Mouse (Mus musculus) brain, embryonic 14.5 days (tissue): ENCODE measurements around the gene Thra. TPM values are rescaled to one million over a fixed set of nuclear protein-coding genes. Genes with fewer than 3 reads are reported as not detected.

Source experiments
- DNase-seq: peaks from one replicate; pipeline ENCODE4 v3.0.0-alpha.2; 2011; ENCODE audit warnings: low read depth
- CTCF ChIP-seq: fragments of 200-500 bp; IDR thresholded peaks from 2 replicates; pipeline ENCODE4 v1.5.1; 2012; ENCODE audit warnings: inconsistent platforms, mild to moderate bottlenecking, moderate library complexity, borderline replicate concordance; ENCODE audit not compliant: insufficient read depth, insufficient read length; ENCODE audit errors: extremely low read depth
- POLR2A ChIP-seq: fragments of 200-500 bp; IDR thresholded peaks from 2 replicates; pipeline ENCODE4 v1.6.1; 2012; ENCODE audit warnings: mild to moderate bottlenecking, inconsistent platforms, borderline replicate concordance; ENCODE audit not compliant: poor library complexity, insufficient read depth, insufficient read length, severe bottlenecking; ENCODE audit errors: extremely low read depth
- polyA plus RNA-seq: library from polyadenylated mRNA; depleted of rRNA; stranded (reverse); fragments of >200 nt; gene quantifications from 2 replicates; pipeline ENCODE4 v1.2.3, GENCODE M21; 2012

Gene Thra
- polyA plus RNA-seq, 1 experiment = 600 TPM

DNA sequence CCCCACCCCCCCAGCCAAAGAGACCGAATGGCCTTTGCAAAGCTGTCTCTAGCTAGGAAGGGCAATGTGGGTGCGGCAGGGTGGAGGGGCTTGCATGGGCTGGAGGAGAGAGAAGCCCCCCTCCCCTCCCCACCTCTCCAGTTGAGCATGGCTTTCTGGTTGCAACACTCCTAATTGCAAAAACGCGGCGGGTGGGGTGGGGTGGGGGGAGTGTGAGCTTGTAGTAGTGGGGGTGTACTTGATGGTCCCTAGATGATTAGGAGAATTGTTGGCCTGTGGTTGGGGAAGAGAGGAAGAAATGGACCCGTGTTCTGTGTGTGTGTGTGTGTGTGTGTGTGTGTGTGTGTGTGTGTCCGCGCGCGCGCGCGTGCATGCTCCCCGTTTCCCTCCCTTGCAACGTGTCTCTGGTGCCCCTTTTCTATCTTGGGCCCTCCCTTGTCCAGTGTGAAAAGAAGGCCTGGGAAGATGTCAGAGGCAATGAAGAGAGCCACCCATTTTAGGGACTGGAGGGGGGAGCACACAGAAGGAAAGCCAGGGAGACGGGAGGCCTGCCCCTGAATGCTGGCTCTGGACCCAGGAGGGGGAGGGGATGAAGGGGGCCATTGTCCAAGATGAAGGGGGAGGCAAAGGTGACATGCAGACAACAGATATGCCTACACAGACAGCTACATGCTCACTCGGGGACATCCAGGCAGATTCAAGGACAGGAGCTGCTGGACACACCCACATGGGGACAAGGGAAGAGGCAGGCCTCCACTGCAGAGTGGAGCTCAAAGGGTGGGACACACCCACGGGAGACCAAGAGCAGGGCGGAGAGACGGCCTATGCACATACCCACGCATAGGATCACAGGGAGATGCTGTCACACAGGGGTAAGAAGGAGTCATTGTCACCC lies 2.2 kb downstream of the Thra start:
- no peak for TF ChIP-seq POLR2A
- TF ChIP-seq CTCF = no peak
- DNase-seq = peak; percentile 85

DNA sequence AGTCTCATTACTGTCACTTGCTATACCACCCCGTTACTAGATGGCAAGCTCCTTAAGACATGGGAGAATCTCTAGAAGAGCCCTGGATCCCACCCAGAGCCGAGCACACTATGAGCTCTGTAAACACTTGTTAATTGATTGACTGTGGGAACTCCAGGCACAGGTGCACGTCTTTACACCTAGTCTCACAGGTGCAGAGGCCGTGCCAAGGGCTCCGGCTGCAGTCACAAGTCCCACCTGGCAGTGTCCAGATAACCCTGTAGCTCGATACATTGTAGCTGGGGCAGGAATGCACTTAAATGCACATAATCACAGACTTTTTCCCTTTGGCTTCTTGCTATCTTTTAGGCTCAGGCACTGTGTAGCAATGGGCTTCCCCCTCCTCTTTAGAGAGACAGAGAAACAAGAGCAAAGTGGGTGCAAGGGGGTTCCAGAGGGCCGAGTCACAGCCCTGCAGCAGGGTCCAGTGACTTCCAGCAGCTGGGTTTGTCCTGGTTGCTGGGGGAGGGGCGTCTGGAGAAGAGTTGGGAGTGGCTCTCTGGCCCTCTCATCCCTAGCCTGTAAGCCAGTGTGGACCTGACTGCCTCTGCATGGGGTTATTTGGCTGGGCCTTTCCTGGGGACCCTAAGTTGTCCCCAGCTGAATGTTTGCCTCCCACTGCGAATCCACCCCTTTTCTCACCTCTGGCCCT lies 3.4 kb downstream of the Thra start:
- TF ChIP-seq CTCF (no peak), POLR2A (no peak)
- peak; percentile 86 for DNase-seq

DNA sequence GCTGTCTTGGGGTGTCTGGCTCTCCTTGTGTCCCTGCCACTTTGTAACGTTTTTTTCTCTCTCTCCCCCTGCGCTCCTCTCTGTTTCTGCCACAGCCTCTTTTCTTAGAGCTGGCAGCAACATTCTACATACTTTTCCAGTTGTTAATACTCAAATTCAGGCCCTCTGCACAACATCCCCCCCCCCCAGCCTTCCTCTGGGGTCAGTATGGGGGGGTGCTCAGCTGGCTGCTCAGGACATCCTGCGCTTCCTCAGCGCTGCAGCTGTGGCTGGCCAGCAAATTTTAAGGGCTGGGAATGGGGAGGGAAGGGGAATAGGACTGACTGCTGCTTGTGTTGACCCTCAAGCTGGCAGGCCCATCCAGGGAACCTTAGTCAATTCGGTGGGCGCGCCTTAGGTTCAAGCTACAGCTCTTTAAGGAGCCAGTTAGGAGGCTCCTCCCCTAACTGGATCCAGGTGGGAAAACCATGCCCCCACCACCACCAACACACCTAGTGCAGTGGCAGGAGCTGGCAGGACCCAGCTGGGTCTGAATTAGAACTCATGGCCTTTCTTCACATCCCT lies 4.1 kb downstream of the Thra start:
- TF ChIP-seq CTCF (no peak), POLR2A (no peak)
- no peak for DNase-seq

DNA sequence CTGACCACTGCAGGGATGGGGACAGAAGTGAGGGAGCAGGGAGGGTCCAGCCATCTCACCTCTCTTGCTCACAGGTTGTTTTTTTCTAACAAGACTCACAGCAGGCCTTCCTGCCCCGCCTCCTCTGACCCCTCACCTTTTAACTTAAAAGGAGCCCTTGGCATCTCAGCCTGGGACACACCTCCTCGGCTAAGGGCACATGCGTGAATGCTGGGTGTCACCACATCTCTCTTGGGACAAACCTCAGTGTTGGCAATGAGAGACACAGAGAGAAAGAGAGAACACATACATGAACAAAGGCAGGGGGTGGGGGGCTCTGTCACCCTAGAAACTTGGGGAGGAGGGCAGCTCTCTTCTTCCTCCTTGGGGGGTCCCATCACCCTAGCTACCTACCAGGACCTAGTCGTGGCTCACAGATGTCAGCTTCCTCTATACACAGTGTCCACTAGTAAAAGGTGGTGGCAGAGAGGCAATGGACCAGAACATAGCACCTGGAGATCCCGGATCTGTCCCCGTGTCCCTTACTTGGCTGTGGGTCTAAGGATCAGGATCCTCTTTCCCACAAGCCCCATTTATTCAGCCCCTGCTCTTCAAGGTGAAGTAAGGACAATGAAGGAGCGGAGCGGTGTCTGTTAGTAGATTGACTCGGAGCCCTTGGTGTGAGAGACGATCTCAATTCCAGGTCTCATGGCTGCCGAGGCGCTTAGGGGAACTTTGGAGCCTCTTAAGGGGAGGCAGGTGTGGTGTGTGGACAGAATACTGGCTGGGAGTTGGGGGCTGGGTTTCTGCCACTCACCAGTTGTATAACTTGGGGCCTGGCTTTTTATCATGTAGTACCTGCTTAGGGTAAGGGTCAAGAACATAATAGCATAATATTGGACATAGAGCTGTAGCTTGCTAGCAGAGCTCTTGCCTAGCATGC lies 5.8 kb downstream of the Thra start:
- TF ChIP-seq CTCF = no peak
- TF ChIP-seq POLR2A = no peak
- DNase-seq = no peak

DNA sequence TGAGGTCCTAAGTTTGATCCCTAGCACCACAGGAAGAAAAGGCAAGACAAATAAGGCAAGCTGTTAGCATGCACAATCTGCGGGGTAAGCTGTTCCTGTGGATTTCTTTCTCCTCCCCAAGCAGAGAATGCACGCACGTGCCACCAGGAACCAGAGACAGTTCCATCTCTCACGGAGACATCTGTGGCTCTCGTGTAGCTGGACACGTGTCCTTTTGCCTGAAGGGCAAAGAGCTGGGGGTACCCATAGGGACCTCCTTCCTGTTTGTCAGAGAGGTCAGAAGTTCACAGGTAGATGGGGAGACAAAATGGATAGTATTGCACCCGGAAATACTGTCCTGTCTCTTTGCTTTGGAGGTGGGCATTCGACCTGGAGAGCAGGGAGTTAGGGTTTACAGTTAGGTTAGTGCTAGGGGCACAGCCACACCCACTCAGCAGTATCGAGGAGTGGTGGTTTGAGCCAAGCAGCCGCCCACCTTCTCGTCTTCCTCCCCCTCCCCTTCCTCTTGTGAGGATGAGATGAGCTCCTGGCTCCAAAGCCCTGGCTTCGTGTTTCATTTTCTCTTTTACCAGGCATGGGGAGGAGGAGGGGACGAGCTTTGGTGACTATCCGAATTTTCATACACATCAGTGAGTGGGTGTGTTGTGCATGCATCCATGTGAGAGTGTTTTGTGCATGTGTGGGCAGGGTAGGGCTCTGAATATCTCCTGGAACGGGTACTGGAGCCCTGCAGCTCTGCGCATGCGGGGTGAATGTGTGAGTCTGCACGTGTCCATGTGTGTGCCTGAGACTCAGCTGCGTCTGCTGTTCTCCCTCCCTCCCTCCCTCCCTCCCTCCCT lies 6.6 kb downstream of the Thra start:
- TF ChIP-seq CTCF (no peak), POLR2A (no peak)
- peak; percentile 97 for DNase-seq

DNA sequence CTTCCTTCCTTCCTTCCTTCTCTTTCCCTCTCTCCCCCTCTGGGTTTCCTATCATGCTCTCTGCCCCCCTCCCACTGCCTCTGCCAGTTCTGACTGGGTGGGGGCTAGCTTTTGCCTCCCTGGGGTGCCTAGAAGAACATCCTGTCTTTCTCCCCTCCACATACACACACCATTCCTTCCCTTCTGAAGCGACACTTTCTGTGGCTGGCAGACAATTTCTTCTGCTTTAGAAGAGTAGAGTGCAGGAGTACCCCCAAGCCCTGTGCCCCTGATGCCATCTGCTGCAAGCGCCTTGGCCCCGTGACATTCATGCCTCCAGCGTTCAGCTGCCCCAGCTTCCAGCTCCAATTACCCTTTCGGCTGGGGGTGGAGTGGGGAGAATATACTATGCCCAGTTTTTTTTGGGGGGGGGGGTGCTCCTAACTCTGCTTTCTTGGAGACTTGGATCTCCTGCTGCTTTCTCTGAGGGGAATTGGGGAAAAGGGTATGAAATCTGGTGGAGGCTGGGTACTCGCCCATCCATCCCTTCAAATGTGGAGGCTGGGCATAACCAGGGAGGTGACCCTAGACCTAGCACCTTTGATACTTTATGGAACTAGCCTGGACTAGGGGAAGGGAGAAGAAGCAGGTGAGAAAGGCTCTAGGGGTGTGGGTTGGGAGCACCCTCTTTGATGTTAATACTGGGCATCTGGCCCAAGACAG lies 7.5 kb downstream of the Thra start:
- TF ChIP-seq CTCF (no peak), POLR2A (no peak)
- DNase-seq = peak; percentile 81

DNA sequence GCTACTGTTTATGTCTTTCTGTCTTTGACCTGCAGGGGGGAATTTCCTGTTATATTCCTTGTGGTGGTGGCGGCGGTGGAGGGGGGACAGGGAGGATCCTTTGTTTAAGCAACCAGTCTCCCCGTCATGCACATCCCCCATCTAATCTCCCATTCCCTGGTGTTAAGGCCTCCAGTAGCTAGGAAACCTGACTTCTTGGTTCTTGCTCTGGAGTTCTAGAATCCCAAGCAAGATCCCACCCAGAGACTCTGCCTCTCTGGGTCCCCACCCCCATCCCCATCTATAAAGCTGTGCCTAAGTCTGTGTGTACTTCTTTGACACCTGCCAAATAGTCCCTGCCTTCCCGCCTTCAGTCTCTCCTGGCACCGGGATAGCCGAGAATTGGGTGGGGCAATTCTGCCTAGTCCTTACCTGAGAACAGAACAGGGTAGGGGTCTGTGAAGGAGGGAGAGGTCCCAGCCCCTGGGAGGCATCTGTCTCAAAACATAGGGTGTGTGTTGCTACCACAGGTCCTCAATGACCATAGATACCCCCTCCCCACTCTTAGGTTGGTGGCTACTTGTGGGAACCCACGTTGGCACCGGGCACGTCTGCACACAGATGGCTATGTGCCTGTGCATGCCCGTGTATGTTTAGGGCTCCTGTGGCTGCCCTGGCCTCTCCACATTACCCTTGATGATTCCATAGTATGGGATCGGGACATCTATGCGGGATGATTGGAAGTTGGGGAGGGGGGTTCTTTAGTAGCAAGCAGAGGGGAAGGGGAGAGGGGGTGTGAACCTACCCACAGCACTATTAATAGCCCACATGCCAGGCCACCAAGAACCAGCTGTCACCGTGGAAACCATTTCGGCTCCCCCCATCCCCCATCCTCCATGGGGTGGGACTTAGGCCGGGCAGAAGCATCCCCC lies 8.3 kb downstream of the Thra start:
- TF ChIP-seq POLR2A (no peak), CTCF (no peak)
- DNase-seq = peak; percentile 94

DNA sequence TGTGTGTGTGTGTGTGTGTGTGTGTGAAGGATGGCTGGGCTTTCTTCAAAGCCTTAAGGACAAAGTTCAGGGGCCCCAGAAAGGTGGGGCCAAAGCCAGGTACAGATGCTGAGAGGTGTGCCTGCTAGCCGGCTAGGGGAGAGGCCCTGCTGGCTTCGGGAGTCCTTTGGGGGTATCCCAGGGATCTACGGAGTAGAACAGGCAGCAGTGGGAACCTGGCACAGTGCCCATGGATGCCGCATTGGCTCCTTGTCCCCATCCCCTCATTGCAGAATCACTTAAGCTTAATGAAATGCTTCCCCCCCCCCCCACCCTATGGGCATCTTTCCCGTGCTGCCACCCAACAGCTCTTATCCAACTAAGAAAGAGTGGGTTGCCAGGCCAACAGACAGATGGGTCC lies 9.3 kb downstream of the Thra start:
- TF ChIP-seq POLR2A = no peak
- no peak for TF ChIP-seq CTCF
- peak; percentile 94 for DNase-seq

DNA sequence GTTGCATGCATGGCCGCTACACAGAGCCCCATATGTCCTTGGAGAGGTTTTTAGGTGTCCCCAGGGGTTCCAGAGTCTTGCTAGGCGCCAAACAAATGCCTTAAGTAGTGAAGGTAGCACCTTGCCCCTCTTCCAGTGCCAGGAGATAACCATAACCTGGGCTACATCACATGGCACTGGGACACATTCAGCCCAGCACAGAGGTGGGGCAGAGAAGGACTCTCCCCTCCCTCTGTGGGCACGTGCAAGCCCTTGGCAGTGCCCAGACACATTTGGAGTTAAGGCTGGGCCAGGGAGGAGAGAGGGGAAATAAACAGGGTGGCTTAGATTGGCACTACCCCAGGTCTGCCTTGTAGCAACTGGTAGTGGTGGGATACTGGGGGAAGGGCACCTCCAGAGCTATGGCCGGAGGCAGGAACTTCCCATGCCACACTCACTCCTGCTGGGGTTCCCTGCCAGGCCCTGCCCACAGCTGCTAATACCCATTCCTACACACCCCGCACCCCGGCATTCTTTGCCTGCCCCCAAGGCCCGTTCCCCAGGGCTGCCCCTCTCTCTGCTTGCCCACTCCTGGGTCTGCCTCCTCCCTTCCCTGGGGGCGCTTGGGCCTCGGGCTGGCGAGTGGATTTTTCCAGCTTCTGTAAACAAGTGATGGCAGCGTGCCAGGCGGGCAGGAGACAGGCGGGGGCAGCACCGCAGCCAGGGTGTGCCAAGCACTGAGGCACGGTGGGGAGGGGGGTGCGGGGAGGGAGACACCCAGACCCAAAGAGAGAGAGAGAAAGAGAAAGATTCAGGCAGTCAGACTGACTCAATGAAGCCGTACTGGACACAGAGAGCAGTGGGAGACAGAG lies 10.1 kb downstream of the Thra start:
- TF ChIP-seq CTCF = no peak
- TF ChIP-seq POLR2A = no peak
- DNase-seq = peak; percentile 97
